Mouse (Mus musculus) heart, postnatal 14 days (tissue): ENCODE measurements around the gene Clec2g. TPM values are rescaled to one million over a fixed set of nuclear protein-coding genes. Genes with fewer than 3 reads are reported as not detected.
"Not testable (repeated sequence)": the region's sequence is repeated elsewhere in the genome, so short reads cannot be mapped to it uniquely, and the experiment has no call there.

Experiments
- DNase-seq, 2 experiments: peaks; one replicate each; pipeline ENCODE4 v3.0.0; 2021 to 2022
- intact Hi-C: fragments of 180-260 bp; cut with DNase I; formaldehyde crosslinking; loops from one replicate; pipeline ENCODE4 v1.15.1; 2025
- total RNA-seq, 2 experiments: library from RNA; stranded (reverse); gene quantifications; 2 replicates each; pipeline ENCODE4 v1.2.3; 2021

Gene Clec2g
- total RNA-seq, 2 experiments from 2014 or later, result 2.7 to 3.4 TPM

DNA sequence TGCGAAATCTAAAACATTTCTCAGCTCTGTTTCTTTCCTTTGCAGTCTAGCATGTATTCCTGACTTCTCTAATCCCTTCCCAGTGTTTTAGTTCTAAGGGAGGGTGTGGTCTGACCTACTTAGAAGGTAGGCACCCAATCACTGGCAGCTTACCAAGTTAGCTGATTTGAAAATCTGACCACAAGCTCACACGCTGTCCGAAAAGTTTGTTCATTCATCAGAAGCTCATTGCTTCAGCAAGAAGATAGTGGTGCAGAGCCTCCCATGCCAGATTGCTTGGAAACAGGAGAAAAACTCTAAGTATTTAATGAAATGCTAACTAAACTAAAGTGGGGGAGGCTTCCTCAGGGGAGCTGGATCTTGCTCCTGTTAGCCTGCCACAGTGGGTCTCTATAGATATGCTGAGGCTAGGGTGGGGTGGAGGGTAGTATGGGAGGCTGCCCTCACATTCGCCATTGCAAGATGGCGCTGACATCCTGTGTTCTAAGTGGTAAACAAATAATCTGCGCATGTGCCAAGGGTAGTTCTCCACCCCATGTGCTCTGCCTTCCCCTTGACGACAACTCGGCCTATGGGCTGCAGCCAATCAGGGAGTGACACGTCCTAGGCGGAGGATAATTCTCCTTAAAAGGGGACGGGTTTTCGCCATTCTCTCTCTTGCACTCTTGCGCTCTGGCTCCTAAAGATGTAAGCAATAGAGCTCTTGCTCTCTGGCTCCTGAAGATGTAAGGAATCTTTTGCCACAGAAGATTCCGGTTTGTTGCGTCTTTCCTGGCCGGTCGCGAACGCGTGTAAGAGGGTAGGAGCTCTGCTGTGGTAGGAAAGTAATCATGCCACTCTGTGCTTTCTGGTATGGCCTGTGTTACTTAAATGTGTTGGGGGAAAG lies 36.6 kb downstream of the Clec2g start:
- intact Hi-C loops, DNase-seq: not testable (repeated sequence)

DNA sequence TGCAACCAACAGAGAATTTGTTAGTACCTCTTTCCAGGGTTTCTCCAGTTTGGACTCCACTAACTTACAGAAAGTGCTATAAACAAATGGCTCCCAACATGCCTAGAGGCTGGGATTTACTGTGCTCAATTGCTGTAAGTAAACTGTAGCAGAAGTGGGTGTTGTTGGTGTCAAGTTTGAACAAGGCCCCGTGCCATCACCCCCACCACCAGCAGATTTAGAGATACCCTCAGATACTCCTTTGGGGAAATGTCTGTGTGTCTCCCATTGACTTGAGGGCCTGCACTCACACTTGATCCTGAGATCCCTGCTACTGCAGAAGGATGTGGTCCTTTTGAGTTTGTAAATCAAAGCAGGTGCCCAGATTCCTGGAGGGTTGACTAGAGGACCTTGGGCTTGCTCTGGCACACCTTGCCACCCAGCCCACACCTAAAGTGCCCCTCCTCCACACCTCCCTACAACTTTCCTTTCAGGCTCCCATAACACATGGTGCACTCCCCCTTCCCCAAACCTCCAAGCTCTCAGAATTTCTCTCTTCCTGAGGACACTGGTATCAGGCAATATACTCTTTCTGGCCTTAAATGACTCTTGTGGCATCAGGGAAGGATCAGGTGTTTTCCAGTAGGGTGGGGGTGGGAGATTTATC lies 37.3 kb downstream of the Clec2g start:
- DNase-seq, result no peak
- intact Hi-C loops, result no loop called here

DNA sequence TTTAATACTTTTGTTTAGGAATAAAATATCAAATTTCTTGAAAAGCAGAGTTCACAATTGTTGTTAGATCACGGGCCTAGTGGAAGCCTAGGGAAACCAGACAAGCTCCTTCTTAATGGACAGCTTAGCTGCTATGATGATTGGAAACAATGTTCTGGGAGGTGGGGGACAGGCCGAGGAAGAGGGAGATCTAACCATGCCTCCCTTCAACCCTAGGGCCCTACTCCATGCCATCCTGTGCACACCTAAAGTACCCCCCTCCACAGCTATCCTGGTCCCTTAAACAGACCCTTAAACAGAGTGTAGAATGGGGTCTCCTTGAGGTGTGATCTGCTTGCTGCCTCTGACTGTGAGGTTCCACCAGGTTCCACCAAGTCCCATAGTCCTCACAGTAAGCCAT lies 38.0 kb downstream of the Clec2g start:
- intact Hi-C loops, result no loop called here
- no peak for DNase-seq

DNA sequence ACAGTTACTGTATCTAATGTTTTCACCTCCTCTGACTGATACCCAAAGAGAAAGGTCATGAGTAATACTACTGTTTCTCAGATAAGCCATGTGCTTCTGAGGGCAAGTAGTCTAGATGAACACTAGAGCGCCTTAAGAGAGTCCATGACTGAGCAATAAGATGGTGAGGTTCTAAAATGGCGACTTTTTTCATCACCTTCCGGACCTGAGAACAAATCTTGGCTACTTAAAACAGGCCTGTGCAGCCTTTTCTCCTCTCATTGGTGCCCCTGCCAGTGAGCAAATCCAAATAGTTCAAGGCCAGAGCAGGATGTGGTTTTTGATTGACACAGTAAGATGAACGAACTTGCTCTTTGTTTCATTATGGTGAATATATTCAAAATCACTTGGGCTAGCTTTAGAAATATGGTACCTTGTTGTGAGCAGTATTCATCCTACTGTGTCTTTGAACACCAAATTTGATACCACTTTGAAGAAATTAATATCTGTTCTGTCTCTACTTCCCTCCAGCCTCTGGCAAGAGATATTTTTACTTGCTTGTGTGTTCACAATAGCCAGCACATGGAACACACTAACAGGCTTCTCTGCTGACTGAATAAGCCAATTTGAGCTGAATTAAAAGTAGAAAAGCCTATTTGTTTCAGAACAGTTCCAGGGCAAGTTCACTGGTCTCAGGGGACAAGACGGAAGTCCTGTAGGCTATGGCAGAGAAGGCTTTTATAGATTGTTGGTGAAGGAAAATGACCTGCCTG lies 38.7 kb downstream of the Clec2g start:
- intact Hi-C loops, result no loop called here
- DNase-seq, result no peak

DNA sequence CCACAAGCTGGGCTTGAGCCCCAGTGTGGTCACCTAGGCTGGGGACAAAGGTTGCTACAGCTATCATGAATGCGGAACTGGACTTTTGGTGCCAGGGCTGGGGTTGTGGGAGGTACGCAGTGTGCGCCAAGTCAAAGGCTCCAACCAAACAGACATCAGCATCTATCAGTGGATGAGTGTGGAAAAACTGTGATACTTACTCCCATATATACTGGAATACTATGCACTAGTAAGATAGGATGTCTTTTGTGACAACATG lies 39.2 kb downstream of the Clec2g start:
- intact Hi-C loops, result no loop called here
- DNase-seq, result no peak

DNA sequence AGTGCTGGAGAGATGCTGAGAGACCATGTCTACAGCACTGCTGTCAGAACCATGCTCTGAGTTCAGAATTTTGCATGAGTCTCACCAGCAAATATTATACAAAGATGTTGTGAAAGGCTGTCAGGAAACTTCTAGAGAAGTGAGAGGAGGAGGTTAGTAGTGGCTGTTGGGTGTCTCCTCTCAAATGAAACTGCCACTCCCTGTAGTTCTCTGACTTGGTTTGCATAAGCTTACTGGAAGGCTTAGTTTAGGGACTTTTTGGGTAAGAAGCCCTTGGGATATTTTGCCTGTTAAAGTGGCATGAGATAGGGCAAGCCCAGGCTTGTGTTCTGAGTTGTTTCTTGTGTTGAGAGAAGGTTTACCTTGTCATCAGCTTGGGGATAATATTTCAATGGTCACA lies 40.7 kb downstream of the Clec2g start:
- intact Hi-C loops, DNase-seq: not testable (repeated sequence)

DNA sequence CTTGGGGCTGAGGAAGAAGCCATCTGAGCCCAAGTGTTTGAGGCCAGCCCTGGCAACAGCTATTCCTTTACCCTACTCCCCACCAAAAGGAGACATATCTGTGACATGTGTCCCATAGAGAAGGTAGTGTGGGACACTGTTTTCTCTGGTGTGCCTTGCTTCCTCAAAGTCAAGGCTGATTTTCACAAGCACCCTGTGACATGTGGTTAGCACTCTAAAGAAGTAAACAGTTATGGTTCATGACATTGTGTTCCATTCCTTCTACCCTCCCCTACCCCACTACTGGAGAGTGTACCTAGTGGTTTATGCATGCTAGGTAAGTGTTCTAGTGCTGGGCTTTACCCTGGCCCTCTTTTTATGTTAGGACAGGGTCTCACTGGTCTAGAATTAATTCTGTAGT lies 42.0 kb downstream of the Clec2g start:
- intact Hi-C loops, result no loop called here
- DNase-seq, result no peak

DNA sequence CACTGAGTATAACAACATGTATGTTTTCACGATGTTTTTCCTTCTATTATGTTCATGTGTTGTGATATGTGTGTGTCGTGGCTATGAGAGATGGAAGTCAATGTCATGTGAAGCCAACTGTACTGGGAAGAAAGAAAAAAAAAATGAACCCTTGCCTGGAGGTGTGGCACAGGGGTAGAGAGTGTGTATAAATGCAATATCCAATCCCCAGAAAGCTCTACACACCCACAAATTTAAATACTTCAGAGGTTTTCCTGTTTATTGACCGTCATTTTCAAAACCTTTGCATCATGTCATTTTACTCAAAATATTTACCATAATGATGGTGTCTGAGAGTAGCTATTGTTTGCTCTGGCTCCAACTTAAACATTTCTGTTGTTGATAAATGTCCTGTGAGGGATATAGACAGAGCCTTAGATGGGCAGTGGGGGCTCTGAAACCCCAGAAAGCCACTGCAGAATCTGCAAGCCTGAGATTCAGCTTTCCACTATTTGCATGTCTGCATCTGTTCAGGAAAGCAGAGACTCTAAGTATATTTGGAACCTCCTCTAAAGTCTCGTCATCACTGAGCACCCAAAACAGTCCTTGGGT lies 47.9 kb downstream of the Clec2g start:
- intact Hi-C loops, DNase-seq: not testable (repeated sequence)

DNA sequence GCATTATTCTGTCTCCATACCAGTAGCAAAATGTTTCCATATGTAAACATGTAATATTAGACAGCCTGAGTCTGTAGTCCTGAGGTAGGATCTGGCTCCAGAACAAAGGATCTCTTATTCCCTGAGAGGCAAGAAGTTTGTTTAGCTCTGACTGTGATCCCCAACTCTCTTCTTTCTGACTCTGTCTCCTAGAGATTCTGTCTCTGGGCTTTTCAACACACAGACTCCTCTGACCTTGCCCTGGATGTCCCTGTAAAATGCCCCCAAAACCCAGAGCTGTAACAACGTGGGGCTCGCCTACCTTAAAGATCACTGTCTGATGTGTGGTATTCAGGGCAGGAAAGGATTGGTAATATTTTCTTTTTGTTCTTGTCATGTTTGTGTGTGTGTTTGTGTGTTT lies 58.2 kb downstream of the Clec2g start:
- no peak for DNase-seq
- intact Hi-C loops, result no loop called here

DNA sequence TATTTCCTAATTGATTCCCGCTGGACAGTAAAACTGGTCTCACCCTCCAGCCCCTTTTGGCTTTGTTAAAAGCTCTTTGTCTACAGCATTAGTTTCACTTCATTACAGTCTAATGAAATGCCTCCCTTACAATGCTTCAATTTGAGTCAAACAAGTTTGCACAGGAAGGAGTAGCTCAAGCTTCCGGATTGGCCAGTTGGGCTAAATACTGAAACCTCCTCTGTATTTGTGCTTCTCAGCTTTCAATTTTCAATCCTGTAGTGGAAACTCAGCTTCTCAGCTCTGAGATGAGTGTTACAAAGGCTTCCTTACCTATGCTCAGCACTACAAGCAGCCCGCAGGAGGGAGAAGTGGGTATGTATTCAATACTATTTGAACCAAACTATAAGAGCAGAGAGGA lies 58.6 kb downstream of the Clec2g start:
- intact Hi-C loops, result no loop called here
- DNase-seq, result no peak

DNA sequence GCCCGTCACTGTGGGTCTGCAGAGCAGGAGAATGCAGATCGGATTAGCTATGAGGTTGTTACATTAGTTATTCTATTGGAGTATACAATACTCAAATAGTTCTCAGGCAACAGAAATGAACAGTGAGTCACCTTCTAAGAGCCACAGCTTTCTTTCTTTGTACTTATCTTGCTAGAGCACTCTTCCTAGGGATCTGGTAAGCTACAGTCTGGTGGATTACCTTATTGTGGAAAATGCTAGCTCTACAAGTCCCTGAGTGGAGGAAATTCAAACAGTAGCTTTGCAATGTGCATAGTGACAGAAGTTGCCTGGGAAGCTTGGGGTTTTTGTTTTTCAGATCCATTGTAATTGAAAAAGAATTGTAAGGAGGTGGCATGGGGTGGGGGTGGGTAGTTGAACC lies 59.0 kb downstream of the Clec2g start:
- no peak for DNase-seq
- intact Hi-C loops, result no loop called here

DNA sequence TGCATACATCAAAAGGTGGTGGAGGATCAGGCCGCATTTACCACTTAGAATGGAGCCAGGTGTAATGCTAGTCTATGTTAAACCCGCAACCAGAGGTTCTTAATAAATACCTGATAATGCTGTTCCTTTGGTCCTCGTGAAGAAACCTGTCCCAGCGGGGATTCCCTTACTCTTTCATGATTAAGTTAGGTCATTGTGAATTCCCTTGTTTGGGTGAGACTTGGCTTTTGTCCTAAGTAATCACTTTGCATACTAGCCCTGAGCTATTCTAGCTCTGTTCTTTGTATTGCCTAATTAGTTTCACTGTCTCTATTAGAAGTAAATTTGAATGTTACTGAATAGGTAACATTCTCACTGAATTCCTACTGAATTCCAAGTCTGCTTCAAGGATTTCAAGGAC lies 60.2 kb downstream of the Clec2g start:
- no peak for DNase-seq
- intact Hi-C loops, result no loop called here

DNA sequence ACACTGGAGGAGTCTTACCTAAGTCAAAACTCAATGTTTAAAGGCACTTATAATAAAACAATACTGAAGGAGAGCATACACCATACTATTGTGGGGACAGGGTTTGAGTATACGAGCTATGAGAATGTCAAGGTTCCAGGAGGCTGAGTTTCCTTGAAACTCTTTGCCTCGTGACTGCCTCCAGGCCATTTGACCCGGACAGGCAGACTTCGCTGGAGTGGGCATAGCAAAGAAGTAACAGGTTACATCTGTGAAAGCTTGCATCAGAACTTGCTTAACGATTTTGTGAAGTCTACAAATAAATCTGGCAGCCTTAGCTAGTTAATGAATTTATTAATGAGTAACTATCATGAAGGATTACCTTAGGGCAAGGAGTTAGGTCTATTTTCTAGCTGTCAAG lies 60.6 kb downstream of the Clec2g start:
- intact Hi-C loops, result no loop called here
- no peak for DNase-seq

DNA sequence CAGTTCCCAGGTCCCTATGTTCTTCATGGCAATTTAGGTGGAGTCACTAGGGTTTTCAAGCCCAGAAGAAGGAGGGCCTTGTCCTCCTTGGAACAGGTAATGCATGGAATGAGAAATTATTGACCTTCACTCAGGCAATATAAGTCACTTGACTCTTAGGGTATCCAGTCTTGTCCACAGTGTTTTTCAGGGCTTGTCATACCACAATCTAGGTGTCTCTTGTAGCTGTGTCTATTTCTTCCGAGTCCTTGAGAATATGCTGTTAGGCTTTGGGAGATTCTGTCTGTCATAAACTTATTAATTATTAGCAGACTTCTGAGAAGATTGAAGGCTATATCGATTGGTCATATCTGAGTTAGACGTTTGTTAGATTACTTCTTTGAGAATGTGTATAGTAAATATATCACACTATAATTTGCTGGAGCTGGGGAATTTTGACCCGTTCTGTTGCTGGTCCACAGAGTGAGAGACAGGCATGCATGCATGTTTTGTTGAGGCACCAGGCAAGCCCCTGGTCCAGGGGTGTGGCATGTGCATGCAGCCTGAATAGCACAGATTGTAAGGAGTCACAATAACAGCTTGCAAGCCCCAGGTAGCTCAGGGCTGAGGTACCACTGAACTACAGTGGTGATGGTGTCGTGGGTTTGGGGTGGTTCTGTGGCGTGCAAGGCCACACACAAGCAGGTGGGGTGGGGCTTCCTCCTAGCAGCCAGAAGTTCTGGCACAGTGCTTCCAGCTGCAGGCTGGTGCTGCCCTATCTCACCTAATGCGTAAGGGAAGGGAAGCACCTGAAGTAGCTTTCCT lies 61.3 kb downstream of the Clec2g start:
- no peak for DNase-seq
- intact Hi-C loops, result no loop called here

DNA sequence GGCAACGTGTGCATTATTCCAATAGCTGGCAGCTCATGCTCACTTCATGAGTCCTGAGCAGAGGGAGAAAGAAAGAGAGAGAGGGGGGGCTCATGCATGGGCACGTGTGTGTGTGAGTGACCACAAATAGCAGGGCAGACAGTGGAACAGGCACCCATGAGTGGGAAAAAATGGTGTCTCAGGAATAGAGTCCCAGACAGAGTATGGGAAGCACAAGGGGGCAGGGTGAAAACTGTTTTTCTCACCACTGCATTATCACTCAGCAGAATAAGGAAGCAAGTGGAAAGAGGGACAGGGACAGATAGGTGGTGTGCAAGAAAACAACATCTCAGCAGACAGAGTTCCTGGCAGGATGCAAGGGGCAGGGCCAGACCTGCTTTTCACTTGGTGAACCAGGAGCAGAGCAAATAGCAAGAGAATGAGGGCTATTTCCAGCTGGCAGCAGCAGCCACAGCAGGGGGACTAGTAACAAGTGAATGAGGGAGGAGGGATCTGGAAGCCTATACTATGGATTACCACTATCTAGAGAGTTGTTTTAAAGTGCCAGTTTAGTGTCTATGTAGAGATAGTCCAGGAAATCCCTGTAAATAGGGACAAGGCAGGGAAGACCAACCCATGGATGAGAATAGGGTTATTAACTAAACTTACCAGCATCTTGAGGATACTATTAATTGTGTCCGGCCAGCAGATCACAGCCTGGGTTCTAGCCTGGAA lies 62.0 kb downstream of the Clec2g start:
- no peak for DNase-seq
- intact Hi-C loops, result no loop called here

DNA sequence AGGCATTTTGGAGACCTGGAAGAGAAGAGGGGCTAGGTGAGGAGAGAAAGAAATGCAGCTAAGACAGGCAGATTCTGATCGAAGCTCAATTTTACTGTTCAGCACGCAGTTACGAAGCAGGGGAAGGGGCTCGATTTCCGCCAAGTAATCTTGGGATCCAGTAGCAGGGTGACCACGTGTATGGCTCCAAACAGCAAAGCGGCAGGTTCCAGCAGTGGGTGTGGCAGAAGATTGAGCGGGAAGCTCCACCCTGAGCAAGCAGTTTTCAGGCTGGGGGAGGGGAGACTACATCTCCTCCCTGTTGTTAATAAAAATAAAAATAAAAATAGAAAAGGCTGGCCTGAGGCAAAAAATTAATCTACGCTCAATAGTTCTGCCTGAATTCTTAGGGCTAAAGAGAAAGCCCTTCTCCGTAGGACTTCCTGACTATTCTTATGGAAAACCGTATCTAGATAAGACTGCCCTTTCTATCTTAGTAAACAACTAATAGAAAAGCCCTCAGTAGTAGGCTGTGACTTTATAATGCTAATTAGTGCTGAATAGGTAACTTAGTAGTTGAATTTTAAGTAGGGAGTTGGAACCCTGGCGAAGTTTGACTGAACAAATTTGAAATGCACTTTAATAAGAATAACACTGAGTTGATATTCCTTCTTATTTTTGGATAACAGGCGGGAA lies 62.7 kb downstream of the Clec2g start:
- intact Hi-C loops, result no loop called here
- no peak for DNase-seq

DNA sequence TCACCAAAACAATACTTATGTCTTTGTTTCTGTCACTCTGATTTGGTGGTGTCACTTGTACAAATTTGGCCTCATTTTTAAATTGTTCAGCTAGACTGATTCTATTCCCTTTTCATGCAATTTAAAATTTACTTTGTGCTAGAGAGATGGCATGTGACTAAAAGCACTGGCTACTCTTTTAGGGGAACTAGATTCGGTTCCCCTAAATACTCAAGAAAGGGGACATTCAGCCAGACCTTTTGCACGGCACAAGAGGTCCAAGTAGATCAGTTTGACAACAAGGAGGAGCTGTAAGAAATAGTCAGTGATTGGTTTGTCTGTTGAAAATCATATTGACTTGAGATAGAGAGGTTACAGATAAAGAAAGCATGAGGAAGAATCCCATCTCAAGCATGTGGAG lies 67.2 kb downstream of the Clec2g start:
- intact Hi-C loops, result no loop called here
- DNase-seq, result no peak

DNA sequence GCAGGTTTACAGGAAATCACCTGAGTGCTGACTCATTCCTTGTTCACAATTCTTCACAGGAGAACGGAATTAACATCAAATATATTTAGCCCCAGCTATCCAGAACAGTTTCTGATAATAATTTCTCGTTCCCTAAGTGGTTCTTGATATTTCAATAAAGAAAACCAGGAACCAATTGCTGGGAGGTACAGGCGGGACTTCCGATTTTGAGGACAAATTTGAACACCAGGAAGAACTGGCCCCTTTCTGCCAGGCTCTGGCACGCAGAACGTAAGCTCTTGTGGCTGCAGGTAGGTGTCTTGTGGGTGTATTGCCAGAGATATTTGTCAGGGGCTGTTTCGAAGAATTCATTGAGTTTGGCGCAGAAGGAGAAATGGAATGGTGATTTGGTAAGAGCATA lies 74.4 kb downstream of the Clec2g start:
- DNase-seq, result no peak
- intact Hi-C loops, result no loop called here

DNA sequence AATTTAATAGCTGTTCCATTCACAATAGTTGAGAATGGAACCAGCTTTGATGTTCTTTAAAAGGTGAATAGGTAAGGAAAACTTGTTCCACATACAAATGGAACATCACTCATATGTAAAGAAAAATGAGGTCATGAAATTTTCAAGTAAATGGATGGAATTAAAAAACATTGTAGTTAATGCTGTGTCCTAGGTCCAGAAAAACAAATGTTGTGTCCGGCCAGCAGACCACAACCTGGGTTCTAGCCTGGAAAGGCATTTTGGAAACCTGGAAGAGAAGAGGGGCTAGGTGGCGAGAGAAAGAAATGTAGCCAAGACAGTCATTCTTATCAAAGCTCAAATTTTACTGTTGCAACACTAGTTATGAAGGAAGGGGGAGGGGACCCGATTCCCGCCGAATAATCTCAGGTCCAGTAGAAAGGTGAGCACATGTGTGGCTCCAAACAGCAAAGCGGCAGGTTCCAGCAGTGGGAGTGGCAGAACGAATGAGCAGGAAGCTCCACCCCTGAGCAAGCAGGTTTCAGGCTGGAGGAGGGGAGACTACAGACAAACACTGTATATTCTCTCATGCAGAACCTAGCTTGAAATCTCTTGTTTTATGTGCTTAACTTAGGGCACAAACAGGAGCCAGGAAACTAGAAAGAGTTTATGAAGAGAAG lies 75.8 kb downstream of the Clec2g start:
- DNase-seq, intact Hi-C loops: not testable (repeated sequence)
